Mouse (Mus musculus): ENCODE data around the gene Cntfr. TPM values are rescaled to one million over a fixed set of nuclear protein-coding genes. Genes with fewer than 3 reads are reported as not detected.

Gene Cntfr
- polyA plus RNA-seq, 1 experiment from 2014 or later: 6.0 TPM

GRCm38 (mm10) chr4:41677006-41677629 lies 19.8 kb downstream of the Cntfr start:
- Histone ChIP-seq H3K9me3 (ENCODE audit: control insufficient read depth, low read length) (no peaks in the 10 kb centered on the region), H3K27me3 (replicated peaks; ENCODE audit: control insufficient read depth, insufficient read depth, low read length) (peaks cover 40% of the 10 kb centered on the region), H3K27ac (ENCODE audit: low read depth, low read length) (no peak overlapping the region), H3K36me3 (ENCODE audit: control insufficient read depth, insufficient read depth, low read length) (no peaks in the 10 kb centered on the region), H3K4me2 (no peak overlapping the region), H3K4me3 (ENCODE audit: low read depth, low read length) (no peak overlapping the region), H3K4me1 (replicated peaks; ENCODE audit: control insufficient read depth, insufficient read depth, low read length) (peaks cover 21% of the 10 kb centered on the region), H3K9ac (ENCODE audit: low read depth, low read length) (no peak overlapping the region)
- WGBS: 51% methylated on average over 13 of the region's 13 CpGs
- ATAC-seq (replicated peaks; ENCODE audit: low FRiP score) (no peak), DNase-seq (ENCODE audit: low spot score) (no peak)

- no peaks in the 10 kb centered on the region for H3K36me3 ChIP-seq (ENCODE audit: control insufficient read depth, insufficient read depth, low read length)
- no peak overlapping the region for H3K9ac ChIP-seq (ENCODE audit: low read depth, low read length)
- H3K4me2 ChIP-seq: no peak overlapping the region
- whole genome bisulfite sequencing: 39% methylated on average over 17 of the region's 17 CpGs
- no peaks in the 10 kb centered on the region for H3K9me3 ChIP-seq (ENCODE audit: control insufficient read depth, low read length)
- no peak overlapping the region; the same call in 1 of the 2 replicates for H3K27ac ChIP-seq (ENCODE audit: low read depth, low read length)
- H3K4me3 ChIP-seq (ENCODE audit: low read depth, low read length): no peak overlapping the region
- peaks cover 37% of the 10 kb centered on the region for H3K27me3 ChIP-seq (replicated peaks; ENCODE audit: control insufficient read depth, insufficient read depth, low read length)
- no peak for ATAC-seq (replicated peaks; ENCODE audit: low FRiP score)
- no peak for DNase-seq (ENCODE audit: low spot score)
- H3K4me1 ChIP-seq (replicated peaks; ENCODE audit: control insufficient read depth, insufficient read depth, low read length): peaks cover 26% of the 10 kb centered on the region
Measured at GRCm38 (mm10) chr4:41676248-41677005, 20.5 kb downstream of the Cntfr start.

DNA sequence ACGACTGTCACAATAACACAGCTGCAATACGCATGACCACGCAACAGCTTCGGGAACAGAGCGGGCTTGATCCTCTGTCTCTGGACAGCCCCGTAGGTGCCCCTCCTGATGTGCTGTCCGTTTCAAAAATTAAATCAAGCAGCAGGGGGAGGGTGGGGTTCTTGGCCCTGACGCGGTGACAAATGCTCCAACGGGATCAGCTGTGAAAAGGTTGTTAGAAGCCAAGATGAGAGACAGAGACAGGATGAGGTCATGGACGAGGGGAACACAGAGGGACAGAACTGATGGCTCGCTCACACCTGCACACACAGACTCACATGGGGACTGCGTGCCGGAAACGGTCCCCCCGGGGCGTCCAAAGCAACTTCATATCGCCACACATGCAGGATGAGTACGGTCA lies 23.7 kb downstream of the Cntfr start:
- H3K9me3 ChIP-seq (ENCODE audit: control insufficient read depth, low read length): no peaks in the 10 kb centered on the region
- H3K27me3 ChIP-seq (replicated peaks; ENCODE audit: control insufficient read depth, insufficient read depth, low read length): peaks cover 39% of the 10 kb centered on the region
- WGBS: 65% methylated on average over 19 of the region's 19 CpGs
- H3K4me3 ChIP-seq (ENCODE audit: low read depth, low read length): no peak overlapping the region
- H3K9ac ChIP-seq (ENCODE audit: low read depth, low read length): no peak overlapping the region
- DNase-seq (ENCODE audit: low spot score): no peak
- no peaks in the 10 kb centered on the region for H3K36me3 ChIP-seq (ENCODE audit: control insufficient read depth, insufficient read depth, low read length)
- H3K4me2 ChIP-seq: no peak overlapping the region
- H3K27ac ChIP-seq (ENCODE audit: low read depth, low read length): no peak overlapping the region
- peaks cover 17% of the 10 kb centered on the region for H3K4me1 ChIP-seq (replicated peaks; ENCODE audit: control insufficient read depth, insufficient read depth, low read length)
- no peak for ATAC-seq (replicated peaks; ENCODE audit: low FRiP score)

DNA sequence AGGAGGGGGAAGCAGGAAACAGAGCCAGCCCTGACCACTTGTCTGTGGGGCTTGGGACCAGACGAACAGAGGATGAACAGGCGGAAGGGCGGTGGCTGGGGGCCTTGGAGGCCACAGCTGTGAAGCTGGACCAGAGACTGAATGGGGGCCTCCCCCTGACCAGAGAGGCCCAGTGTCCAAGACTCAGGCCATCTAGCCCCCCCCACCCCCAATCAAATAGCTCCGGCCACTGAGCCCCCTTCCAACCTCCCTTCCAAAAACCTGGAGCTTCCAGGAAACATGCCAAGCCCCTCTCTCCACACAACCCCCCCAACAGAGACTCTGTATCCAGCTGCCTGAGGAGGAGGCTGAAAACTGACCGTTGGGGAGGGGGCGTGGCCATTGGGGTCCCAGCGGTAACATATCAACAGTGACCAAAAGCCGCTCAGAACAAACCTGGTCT lies 24.3 kb downstream of the Cntfr start:
- ATAC-seq (replicated peaks; ENCODE audit: low FRiP score): no peak
- H3K9me3 ChIP-seq (ENCODE audit: control insufficient read depth, low read length): no peaks in the 10 kb centered on the region
- no peak overlapping the region for H3K4me2 ChIP-seq
- H3K9ac ChIP-seq (ENCODE audit: low read depth, low read length): no peak overlapping the region
- peaks cover 17% of the 10 kb centered on the region for H3K4me1 ChIP-seq (replicated peaks; ENCODE audit: control insufficient read depth, insufficient read depth, low read length)
- H3K4me3 ChIP-seq (ENCODE audit: low read depth, low read length): no peak overlapping the region
- no peak overlapping the region for H3K27ac ChIP-seq (ENCODE audit: low read depth, low read length)
- WGBS: 29% methylated on average over 8 of the region's 8 CpGs
- DNase-seq (ENCODE audit: low spot score): no peak
- H3K36me3 ChIP-seq (ENCODE audit: control insufficient read depth, insufficient read depth, low read length): no peaks in the 10 kb centered on the region
- peaks cover 39% of the 10 kb centered on the region for H3K27me3 ChIP-seq (replicated peaks; ENCODE audit: control insufficient read depth, insufficient read depth, low read length)

GRCm38 (mm10) chr4:41671963-41672480 lies 24.9 kb downstream of the Cntfr start:
- no peak for DNase-seq (ENCODE audit: low spot score)
- H3K4me1 ChIP-seq (replicated peaks; ENCODE audit: control insufficient read depth, insufficient read depth, low read length): peaks cover 17% of the 10 kb centered on the region
- H3K4me2 ChIP-seq: no peak overlapping the region
- H3K27ac ChIP-seq (ENCODE audit: low read depth, low read length): no peak overlapping the region
- H3K36me3 ChIP-seq (ENCODE audit: control insufficient read depth, insufficient read depth, low read length): no peaks in the 10 kb centered on the region
- no peaks in the 10 kb centered on the region for H3K9me3 ChIP-seq (ENCODE audit: control insufficient read depth, low read length)
- no peak overlapping the region for H3K4me3 ChIP-seq (ENCODE audit: low read depth, low read length)
- WGBS: 18% methylated on average over 8 of the region's 8 CpGs
- no peak for ATAC-seq (replicated peaks; ENCODE audit: low FRiP score)
- H3K9ac ChIP-seq (ENCODE audit: low read depth, low read length): no peak overlapping the region
- peaks cover 39% of the 10 kb centered on the region for H3K27me3 ChIP-seq (replicated peaks; ENCODE audit: control insufficient read depth, insufficient read depth, low read length)

- DNase-seq (ENCODE audit: low spot score): no peak
- 46% methylated on average over 5 of the region's 5 CpGs for WGBS
- no peaks in the 10 kb centered on the region for H3K9me3 ChIP-seq (ENCODE audit: control insufficient read depth, low read length)
- H3K4me3 ChIP-seq (ENCODE audit: low read depth, low read length): no peak overlapping the region
- ATAC-seq (replicated peaks; ENCODE audit: low FRiP score): no peak
- H3K4me1 ChIP-seq (replicated peaks; ENCODE audit: control insufficient read depth, insufficient read depth, low read length): peaks cover 16% of the 10 kb centered on the region
- H3K27ac ChIP-seq (ENCODE audit: low read depth, low read length): no peak overlapping the region
- no peak overlapping the region for H3K4me2 ChIP-seq
- H3K36me3 ChIP-seq (ENCODE audit: control insufficient read depth, insufficient read depth, low read length): no peaks in the 10 kb centered on the region
- H3K9ac ChIP-seq (ENCODE audit: low read depth, low read length): no peak overlapping the region
- peaks cover 36% of the 10 kb centered on the region for H3K27me3 ChIP-seq (replicated peaks; ENCODE audit: control insufficient read depth, insufficient read depth, low read length)
Measured at GRCm38 (mm10) chr4:41671500-41671899, 25.4 kb downstream of the Cntfr start.

DNA sequence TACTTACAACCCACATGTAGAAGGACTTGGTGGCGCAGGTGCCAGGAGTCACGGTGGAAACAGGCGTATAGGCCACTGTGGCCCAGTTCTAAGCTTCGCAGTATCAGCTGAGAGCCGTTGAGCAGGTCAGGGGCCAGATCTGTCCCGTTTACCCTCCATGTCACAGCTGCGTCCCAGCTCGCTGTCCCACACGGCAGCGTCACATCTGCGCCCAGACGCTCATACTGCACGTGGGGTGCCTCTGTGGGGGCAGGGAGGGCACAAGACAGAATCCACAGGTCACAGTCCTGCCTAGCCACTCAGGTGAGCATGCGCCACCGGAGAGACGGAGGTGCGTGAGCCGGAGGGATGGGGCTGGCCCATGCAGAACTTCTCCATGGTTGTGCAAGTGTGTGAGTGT lies 26.1 kb downstream of the Cntfr start:
- H3K9me3 ChIP-seq (ENCODE audit: control insufficient read depth, low read length): no peaks in the 10 kb centered on the region
- H3K27ac ChIP-seq (ENCODE audit: low read depth, low read length): no peak overlapping the region
- DNase-seq (ENCODE audit: low spot score) (no peak), ATAC-seq (replicated peaks; ENCODE audit: low FRiP score) (no peak)
- 80% methylated on average over 18 of the region's 18 CpGs for WGBS
- no peak overlapping the region for H3K9ac ChIP-seq (ENCODE audit: low read depth, low read length)
- H3K36me3 ChIP-seq (ENCODE audit: control insufficient read depth, insufficient read depth, low read length): no peaks in the 10 kb centered on the region
- no peak overlapping the region for H3K4me2 ChIP-seq
- H3K4me3 ChIP-seq (ENCODE audit: low read depth, low read length): no peak overlapping the region
- H3K27me3 ChIP-seq (replicated peaks; ENCODE audit: control insufficient read depth, insufficient read depth, low read length): peaks cover 33% of the 10 kb centered on the region
- peaks cover 10% of the 10 kb centered on the region; the same call in 1 of the 2 replicates for H3K4me1 ChIP-seq (replicated peaks; ENCODE audit: control insufficient read depth, insufficient read depth, low read length)

GRCm38 (mm10) chr4:41666646-41667045 lies 30.2 kb downstream of the Cntfr start:
- ATAC-seq (replicated peaks; ENCODE audit: low FRiP score): no peak
- no peak for DNase-seq (ENCODE audit: low spot score)
- 75% methylated on average over 11 of the region's 11 CpGs for WGBS
- Histone ChIP-seq H3K36me3 (ENCODE audit: control insufficient read depth, insufficient read depth, low read length) (no peaks in the 10 kb centered on the region), H3K4me3 (ENCODE audit: low read depth, low read length) (no peak overlapping the region), H3K9me3 (ENCODE audit: control insufficient read depth, low read length) (no peaks in the 10 kb centered on the region), H3K4me1 (replicated peaks; ENCODE audit: control insufficient read depth, insufficient read depth, low read length) (peaks cover 20% of the 10 kb centered on the region), H3K27ac (ENCODE audit: low read depth, low read length) (no peak overlapping the region), H3K4me2 (no peak overlapping the region), H3K27me3 (replicated peaks; ENCODE audit: control insufficient read depth, insufficient read depth, low read length) (peaks cover 11% of the 10 kb centered on the region), H3K9ac (ENCODE audit: low read depth, low read length) (no peak overlapping the region)
